Mouse (Mus musculus) thymus, adult 18-20 months (tissue): ENCODE results near the gene Pim1.
"Not testable (repeated sequence)": the region's sequence is repeated elsewhere in the genome, so short reads cannot be mapped to it uniquely, and the experiment has no call there.

Experiments used
- DNase-seq, 2 experiments: peaks; one replicate each; pipeline ENCODE4 v3.0.0; 2022; ENCODE audit warnings: mixed read lengths in 2 of 2

Pim1 gene

DNA sequence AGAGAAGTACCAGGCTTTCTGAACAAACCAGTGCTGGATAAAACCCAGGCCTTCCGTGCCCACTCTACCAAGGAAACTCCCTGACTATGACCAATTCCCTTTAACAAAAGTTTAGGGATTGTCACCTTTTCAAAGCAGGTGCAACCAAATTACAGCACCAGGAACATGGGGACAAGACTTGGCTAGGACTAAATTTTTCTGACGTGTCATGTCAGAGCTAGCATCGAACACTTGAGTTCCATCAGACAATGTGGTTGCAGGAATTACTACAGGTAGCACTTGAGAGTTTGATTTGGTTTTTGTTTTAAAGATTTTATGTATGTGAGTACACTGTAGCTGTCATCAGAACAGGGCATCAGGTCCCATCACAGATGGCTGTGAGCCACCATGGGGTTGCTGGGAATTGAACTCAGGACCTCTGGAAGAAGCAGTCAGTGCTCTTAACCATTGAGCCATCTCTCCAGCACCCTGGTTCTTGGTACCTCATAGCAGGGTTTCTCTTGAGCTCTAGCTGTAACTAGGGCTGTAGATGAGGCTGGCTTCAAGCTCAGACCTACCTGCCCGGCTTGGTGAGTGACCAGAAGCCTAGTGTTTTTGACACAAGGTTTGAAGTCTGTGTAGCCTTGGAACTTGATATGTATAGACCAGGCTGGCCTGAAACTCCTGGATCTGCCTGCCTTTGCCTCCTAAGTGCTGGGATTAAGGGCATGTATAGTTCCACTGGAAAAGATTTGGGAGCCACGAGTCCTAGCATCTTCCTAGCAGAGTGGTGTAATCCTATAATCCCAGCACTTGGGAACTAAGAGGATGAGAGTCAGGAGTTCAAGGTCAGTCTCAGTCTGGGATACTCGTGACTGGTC is 5.9 kb downstream of the Pim1 start:
- no peak for DNase-seq

DNA sequence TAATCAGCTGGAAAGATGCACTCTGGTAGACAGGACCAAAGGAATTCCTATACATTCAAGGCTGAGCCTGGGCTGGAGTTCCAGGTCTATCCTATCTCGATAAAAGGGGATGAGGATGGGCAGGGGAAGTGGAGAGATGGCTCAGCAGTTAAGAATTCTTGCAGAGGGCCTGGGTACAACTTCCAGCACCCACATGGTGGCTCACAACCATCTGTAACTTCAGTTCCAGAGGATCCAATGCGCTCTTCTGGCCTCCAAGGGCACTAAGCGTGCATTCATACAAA is 6.5 kb downstream of the Pim1 start:
- DNase-seq = no peak

DNA sequence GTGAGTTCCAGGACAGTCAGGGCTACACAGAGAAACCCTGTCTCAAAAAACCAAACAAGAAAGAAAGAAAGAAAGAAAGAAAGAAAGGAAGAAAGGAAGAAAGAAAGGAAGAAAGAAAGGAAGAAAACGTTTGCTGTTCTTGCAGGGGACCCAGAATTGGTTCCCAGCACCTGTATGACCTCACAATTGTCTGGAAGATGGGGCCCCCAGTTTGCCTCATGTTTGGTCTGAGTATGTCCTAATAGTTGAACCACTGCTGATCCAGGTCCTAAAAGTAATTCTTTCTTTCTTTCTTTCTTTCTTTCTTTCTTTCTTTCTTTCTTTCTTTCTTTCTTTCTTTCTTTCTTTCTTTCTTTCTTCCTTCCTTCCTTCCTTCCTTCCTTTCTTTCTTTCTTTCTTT is 6.9 kb downstream of the Pim1 start:
- DNase-seq = not testable (repeated sequence)

DNA sequence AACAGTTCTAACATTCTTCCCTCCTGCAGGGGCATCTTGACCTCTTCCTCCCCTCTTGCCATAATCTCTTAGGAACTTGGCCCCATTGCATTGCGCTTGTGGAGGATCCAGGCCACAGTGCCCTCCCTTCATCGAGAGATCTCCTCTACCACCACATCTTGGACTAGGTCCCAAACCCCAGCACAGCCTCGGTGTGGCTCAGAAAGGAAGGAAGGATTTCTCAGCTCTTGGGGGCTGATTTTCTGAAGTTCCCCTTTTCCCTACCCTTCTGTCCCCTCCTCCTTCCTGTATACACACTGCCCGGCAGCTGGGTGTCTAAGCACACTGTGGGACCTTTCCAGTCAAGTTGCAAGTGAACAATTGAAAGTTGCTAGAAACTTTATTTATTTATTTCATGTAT is 7.5 kb downstream of the Pim1 start:
- DNase-seq = no peak

DNA sequence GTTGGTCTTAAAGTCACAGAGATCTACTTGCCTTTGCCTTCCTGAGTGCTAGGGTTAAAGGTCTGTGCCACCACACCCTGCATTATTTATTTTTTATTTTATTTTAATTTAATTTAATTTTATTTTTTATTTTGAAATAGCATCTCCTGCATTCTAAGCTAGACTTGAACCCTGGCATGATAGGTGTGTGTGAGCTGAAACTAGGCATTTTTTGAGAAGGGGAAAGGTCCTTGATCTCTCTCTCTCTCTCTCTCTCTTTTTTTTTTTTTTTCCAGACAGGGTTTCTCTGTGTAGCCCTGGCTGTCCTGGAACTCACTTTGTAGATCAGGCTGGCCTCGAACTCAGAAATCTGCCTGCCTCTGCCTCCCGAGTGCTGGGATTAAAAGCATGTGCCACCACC is 8.4 kb downstream of the Pim1 start:
- not testable (repeated sequence) for DNase-seq

DNA sequence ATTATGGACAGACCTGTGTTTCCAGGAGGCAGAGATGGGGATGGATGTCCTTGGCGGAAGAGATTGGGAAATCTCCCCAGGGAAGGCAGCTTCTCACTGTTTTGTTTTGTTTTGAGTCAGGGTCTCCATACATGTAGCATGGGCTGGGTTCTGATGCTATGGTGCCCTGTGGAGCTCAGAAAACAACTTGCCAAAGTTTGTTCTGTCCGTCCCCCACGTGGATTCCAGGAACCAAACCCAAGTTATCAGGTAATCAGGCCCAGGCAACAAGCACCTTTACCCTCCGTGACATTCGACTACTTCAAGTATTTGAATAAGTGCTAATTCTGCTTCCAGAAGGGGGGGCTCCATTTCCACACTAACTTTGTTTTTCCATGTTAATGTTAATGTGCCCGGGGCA is 9.0 kb downstream of the Pim1 start:
- no peak for DNase-seq

DNA sequence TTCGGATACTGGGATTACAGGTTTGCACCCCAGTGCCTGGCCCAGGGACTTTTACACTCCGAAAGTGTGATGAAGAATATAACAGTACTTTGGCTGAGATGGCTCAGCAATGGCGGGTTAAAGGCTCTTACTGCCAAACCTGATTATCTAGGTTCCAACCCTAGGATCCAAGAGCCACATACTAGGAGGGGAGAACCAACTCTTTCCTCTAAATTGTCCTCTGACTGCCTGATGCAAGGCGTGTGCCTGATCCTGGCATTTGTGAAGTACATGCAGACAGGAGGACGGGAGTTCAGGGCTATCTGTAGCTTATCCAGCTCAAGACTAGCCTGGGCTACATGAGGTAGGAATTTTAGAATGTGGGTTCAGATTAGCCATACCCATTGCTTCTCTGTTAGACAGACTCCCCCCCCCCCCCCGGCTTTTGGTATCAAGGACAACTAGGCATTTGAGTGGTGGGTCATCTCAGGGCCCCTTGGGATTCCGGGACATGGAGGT is 9.7 kb downstream of the Pim1 start:
- DNase-seq = no peak

DNA sequence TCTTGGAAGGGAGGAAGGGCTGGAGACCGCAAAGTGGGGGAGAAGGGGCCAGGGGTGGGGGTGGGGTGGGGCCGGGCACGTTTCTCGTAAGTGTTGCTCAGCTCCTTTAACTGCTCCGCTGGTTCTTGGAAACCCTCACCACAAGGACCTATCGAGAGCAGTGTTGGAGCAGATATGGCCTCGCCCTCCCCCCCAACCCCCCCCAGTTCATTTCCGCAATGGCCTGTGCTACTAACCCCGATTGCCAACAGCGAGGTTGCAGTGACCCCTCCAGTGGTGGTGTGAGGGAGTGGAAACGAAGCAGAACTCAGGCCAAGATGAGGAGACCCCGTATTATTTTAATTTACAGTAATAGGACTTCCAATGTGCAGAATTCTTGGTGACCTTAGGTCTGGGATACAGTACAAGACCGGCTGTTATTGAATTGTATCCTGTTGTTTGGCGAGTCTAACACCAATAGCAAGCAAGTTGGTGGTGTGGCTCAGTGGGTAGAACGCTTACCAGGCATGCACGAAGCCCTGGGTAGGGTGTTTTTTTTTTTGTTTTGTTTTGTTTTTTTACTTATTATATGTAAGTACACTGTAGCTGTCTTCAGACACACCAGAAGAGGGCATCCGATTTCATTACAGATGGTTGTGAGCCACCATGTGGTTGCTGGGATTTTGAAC is 10.4 kb downstream of the Pim1 start:
- DNase-seq = no peak

DNA sequence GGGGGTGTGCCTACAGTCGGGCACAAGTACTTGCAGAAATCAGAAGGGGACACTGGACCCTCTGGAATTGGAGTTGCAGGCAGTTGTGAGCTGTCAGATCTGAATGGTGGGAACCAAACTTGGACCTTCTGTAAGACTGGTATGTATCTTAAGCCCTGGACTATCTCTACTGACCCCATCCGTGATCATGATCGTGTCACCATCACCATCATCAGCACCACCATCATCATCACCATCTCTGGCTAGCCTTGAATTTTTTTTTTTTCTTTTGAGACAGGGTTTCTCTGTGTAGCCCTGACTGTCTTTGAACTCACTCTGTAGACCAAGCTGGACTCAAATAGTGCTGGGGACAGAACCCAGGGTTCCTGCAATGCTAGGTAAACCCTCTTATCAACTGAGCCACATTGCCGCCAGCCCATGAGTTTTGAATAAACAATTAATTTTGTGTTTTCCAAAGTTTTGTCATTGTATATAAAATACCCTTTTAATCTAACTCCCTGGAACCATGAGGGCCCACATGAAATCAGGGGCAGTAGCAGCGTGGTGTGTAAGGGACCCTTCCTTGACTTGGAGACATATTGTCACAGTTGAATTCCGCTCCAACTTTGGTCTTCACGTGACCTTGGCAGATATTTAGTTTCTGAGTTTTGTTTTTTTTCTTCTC is 11.6 kb downstream of the Pim1 start:
- no peak for DNase-seq

DNA sequence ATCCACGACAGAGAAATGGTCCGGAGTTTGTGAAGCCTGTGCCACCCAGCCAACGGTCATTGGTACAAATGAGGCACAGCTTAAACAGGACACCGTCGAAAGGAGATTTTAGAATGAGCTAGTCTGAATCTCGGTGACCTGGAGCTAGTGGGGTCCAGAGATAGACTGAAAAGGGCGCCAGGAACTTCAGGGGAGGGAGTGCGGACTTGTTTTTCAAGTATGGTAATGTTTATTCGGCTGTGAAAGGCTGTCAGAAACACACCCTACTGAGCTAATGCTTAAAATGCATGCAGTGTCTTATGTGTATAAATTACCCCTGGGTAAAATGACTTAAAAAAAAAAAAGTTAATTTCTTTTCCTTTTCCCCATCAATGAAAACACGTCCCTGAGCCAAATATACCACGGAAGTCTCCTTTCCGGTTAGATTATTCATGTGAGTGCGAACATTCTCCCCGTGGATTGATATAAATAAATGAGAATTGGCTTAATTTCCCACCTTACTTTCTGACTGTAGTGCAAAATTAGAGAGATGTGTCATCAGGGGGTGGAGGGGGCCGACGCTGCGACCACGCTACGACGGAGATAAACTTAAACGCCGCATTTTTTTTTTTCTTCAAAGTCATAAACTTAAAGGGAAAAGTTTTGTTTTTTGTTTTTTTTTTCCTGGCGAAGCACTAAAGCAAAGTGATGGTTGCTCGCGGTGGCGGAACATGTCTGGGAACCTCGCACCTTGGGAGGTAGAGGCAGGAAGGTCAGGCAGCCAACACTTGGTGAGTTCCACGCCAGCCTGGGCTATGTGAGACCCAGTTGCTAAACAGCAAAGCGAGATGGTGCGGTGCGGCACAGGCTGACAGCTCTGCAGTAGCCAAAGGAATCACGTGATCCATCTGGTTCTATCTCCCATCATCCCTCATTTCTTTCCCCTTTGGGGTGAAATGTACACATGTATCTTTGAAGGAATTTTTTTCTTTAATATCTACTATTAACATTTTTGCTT is 12.4 kb downstream of the Pim1 start:
- DNase-seq = no peak

DNA sequence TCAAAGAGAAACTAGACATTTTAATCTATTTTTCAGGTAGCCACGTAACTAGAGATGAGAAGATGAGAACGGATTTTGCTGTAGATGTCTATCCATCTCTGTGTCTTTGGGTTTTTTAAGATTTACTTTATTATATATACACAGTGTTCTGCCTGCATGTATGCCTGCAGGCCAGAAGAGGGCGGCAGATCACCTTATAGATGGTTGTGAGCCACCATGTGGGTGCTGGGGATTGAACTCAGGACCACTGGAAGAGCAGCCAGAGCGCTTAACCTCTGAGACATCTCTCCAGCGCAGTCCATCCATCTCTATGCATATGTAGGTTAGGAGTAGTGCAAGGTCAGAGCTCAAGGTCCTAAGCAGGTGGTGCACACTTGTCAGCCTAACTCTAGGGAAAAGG is 13.1 kb downstream of the Pim1 start:
- DNase-seq = no peak

DNA sequence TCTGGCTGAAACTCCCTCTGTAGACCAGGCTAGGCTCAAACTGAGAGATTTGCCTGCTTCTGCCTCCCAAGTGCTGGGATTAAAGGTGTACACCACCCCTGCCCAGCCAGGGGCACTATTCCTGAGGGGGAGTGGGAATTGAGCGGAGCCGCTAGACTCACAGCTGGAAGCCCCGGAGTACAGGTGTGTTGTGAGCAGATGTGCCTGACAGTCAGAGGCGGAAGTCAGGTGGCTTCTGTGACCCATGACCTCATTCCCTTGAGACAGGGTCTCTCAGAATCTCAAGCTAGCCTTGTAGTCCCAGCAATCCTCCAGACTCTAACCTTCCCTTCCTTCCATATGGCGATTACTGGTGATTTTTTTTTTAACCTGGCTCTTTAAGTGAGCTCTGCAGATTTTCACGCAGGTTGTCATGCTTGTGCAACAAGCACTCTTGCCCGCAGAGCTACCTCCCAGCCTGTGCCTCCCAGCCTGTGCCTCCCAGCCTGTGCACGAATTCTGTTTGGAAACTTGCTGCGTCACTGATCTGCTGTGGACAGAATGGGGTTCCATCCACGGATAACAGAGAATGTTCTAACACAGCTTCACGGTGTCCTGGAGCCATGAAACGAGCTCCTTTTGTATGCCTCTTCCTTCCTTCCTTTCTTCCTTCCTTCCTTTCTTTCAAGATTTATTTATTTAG is 18.5 kb downstream of the Pim1 start:
- DNase-seq = no peak

DNA sequence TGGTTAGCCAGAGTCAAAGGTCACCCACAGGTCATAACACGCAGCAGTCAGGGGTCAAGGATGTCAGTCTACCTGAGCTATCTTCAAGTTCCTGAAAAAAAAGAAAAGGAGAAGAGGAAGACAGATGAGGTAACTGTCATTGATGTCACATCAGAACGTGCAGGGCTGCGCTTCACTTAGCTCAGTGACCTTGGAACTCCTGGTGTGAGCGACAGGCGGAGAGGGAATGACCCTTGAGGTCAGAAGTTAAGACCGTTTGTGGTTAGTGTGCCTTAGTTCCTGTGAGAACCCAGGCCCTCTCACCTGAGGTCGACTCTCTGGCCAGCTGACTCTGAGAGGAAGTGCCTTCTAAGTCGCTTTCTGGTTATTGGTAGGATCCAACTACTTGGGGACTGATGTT is 20.1 kb downstream of the Pim1 start:
- DNase-seq = no peak

DNA sequence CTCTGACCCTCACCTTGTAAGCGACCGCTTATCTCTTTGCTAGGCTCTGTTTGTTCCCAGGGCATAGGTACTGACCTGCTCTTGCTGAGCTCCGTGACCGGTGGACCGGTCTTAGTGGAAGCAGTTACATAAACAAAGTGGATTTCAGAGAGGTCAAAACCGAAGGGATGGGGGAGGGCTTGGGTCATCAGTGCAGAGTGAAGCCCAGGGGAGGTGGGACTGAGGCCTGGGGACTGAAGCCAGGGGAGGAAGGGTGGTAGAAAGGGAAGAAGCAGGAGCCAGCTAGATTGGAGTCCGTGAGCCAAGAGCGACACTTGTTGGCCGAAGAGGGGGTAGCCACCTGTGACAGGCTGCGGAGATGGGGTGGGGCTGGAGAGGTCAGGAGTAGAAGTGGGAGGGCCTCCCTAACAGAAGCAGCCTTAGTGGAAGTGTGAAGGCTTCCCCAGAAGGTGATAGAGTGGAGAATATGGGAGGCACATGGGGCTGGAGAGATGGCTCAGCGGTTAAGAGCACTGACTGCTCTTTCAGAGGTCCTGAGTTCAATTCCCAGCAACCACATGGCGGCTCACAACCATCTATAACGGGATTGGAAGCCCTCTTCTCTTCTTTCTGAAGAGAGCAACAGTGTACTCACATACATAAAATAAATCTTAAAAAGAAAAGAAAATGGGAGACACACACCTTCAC is 22.6 kb downstream of the Pim1 start:
- peak; percentile 49 to 59 for DNase-seq

DNA sequence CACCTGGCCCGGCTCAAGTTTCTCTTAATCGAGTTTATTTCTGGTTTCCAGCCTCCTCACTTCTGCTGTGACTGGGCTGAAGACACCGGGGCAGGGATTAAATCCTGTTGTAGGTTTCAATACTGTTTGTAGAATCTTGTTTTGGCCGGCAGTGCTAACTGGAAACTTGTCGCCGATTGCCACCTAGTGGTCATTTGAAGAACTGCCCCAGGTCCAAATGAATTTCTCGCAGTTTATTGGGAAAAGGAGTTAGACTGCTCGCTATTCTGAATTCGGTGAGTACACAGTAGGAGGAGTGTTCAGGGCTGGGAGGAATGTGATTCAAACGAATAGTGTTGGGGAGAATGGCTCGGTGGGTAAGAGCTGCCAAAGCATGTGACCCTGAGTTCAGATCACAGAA is 23.9 kb downstream of the Pim1 start:
- peak; percentile 39 to 53 for DNase-seq

DNA sequence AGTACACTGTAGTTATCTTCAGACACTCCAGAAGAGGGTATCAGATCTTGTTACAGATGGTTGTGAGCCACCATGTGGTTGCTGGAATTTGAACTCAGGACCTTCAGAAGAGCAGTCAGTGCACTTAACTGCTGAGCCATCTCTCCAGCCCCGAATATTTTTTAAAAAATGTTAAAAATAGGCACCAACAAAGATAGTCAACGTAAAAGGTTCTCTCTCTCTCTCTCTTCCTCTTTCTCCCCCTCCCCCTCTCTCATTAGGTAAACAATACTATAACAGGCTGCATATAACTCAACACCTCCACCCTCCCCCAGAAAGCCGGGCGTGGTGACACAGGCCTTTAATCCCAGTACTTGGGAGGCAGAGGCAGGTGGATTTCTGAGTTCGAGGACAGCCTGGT is 28.1 kb downstream of the Pim1 start:
- not testable (repeated sequence) for DNase-seq

DNA sequence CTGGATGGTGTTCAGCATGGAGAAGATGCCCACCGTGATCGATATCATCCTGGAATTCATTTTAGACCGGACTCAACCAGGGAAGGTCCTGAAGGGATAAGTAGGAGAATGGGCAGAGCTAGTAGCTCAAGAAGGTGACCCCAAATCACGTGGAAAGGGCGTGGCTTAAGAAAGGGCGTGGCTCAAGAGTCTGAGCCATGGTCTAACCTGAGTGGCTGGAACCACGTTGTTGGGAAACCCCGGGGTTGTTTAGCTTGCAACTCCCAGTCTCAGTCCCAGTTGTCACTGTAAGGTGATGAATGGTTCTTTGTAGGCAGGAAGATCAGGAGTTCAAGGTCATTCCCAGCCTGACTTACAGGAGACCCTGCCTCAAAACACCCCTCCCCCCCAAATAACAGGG is 29.2 kb downstream of the Pim1 start:
- no peak for DNase-seq

DNA sequence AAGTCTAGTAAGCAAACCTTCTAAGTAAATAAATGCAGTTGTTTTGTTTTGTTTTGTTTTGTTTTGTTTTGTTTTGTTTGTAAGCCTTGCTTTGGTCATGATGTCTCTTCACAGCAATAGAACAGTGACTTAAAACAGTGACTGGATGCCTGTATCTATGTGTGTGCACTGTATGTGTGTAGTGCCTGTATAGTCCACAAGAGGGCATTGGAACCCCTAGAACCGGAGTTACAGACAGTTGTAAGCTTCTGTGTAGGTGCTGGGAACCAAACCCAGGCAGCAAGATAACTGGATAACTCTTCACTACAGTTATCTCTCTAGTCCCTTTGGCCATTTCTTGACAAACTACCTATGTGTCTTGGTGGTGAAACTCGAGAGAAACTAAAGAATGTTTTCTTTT is 35.1 kb downstream of the Pim1 start:
- DNase-seq = no peak

DNA sequence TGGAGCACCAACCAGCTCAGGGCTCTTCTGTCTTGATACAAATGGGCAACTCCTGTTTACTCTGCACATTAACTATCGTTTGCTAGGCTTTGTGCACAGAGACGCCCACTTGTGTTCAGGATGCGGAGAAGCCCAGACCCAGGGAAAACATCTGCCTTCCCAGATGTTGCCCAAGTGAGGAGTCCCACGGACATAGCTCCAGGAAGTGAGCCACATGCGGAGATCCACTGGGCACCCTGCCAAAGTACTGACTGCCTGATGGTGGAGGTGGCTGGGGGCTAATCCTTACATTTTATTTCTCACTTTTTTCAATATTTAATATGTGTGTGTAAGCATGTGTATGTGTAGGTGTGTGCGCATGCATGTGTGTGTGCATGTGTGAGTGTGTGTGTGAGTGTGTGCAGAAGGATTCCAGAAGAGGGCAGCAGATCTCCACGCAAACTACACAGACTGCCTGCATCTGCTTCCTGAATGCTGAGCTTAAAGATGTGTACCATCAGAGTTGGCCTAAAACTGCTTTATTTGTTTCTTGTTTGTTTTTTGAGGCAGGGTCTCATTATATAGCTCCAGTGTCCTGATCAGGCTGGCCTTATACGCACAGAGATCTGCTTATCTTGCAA is 38.1 kb downstream of the Pim1 start:
- no peak for DNase-seq

DNA sequence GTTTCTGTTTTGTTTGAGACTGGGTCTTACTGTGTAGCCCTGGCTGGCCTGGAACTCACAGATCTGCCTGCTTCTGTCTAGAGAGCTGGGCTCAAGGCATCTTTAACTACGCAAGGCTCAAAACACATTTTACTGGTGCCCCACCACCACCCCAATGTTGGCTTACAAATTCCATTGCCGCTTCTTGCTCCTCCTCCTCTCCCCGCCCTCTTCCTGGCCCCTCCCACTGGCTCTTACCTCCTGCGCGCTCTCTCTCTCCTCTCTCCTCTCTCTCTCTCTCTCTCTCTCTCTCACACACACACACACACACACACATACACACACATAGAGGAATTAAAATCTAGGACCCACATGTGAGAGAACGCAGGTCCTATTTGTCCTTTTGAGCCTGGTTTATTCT is 40.0 kb downstream of the Pim1 start:
- no peak for DNase-seq

DNA sequence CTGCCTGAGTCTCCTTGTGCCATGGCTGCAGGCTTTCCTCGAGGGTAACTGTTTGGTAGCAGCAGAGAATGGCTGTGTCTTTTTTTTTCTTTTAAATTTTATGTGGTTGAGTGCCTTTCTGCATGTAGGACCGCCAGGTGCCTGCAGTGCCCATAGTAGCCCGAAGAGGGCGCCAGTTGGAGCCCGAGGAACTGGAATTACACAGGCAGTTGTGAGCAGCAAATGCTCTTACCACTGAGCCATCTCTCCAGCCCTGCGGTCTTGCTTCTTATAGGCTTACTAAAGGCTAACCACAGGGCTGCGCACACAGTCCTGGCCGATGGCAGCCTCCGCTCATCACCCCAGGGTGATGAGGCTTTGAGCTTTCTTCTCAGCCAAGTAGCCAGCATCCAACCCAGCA is 40.7 kb downstream of the Pim1 start:
- no peak for DNase-seq
